Mouse (Mus musculus): ENCODE measurements at regions not wholly inside any gene's neighbourhood (a gene's known extent, or its start where the extent isn't known, plus 50 kb on each side); places are given as distances from the start of the nearest gene placed in this dataset.
"Not testable (repeated sequence)": the region's sequence is repeated elsewhere in the genome, so short reads cannot be mapped to it uniquely, and the experiment has no call there.

GRCm38 (mm10) chr13:25664963-25665606 is 394.8 kb upstream of the Nrsn1 start:
- Histone ChIP-seq H3K27ac (ENCODE audit: insufficient read depth, low read depth, low read length) (no peak overlapping the region), H3K4me1 (ENCODE audit: control insufficient read depth, insufficient read depth, low read length) (no peaks in the 10 kb centered on the region), H3K4me3 (ENCODE audit: insufficient read depth, low read length) (no peak overlapping the region)
- TF ChIP-seq POLR2A (IDR thresholded peaks at IDR 0.05; ENCODE audit: borderline replicate concordance, low read depth, low read length) (no peak), CTCF (IDR thresholded peaks at IDR 0.05; ENCODE audit: low read depth, low read length) (no peak)

GRCm38 (mm10) chr13:25648430-25648786 is 378.1 kb upstream of the Nrsn1 start:
- no peak overlapping the region for H3K4me3 ChIP-seq (ENCODE audit: insufficient read depth, low read length)
- TF ChIP-seq CTCF (IDR thresholded peaks at IDR 0.05; ENCODE audit: low read depth, low read length) = no peak
- TF ChIP-seq POLR2A (IDR thresholded peaks at IDR 0.05; ENCODE audit: borderline replicate concordance, low read depth, low read length) = no peak
- H3K4me1 ChIP-seq (ENCODE audit: control insufficient read depth, insufficient read depth, low read length) = no peaks in the 10 kb centered on the region
- H3K27ac ChIP-seq (ENCODE audit: insufficient read depth, low read depth, low read length) = no peak overlapping the region

GRCm38 (mm10) chr13:25647711-25648429 is 377.6 kb upstream of the Nrsn1 start:
- H3K4me1 ChIP-seq (ENCODE audit: control insufficient read depth, insufficient read depth, low read length) = no peaks in the 10 kb centered on the region
- no peak overlapping the region for H3K27ac ChIP-seq (ENCODE audit: insufficient read depth, low read depth, low read length)
- TF ChIP-seq CTCF (IDR thresholded peaks at IDR 0.05; ENCODE audit: low read depth, low read length) = no peak
- no peak for TF ChIP-seq POLR2A (IDR thresholded peaks at IDR 0.05; ENCODE audit: borderline replicate concordance, low read depth, low read length)
- H3K4me3 ChIP-seq (ENCODE audit: insufficient read depth, low read length) = no peak overlapping the region

GRCm38 (mm10) chr13:25639522-25640291 is 369.4 kb upstream of the Nrsn1 start:
- no peak for TF ChIP-seq POLR2A (IDR thresholded peaks at IDR 0.05; ENCODE audit: borderline replicate concordance, low read depth, low read length)
- TF ChIP-seq CTCF (IDR thresholded peaks at IDR 0.05; ENCODE audit: low read depth, low read length) = no peak
- no peak overlapping the region for H3K4me3 ChIP-seq (ENCODE audit: insufficient read depth, low read length)
- no peaks in the 10 kb centered on the region for H3K4me1 ChIP-seq (ENCODE audit: control insufficient read depth, insufficient read depth, low read length)
- no peak overlapping the region for H3K27ac ChIP-seq (ENCODE audit: insufficient read depth, low read depth, low read length)

GRCm38 (mm10) chr13:25629466-25629865 is 359.2 kb upstream of the Nrsn1 start:
- TF ChIP-seq POLR2A (IDR thresholded peaks at IDR 0.05; ENCODE audit: borderline replicate concordance, low read depth, low read length) (no peak), CTCF (IDR thresholded peaks at IDR 0.05; ENCODE audit: low read depth, low read length) (no peak)

GRCm38 (mm10) chr13:25617578-25617977 is 347.3 kb upstream of the Nrsn1 start:
- Histone ChIP-seq H3K4me3 (ENCODE audit: insufficient read depth, low read length) (no peak overlapping the region), H3K4me1 (ENCODE audit: control insufficient read depth, insufficient read depth, low read length) (no peaks in the 10 kb centered on the region), H3K27ac (ENCODE audit: insufficient read depth, low read depth, low read length) (no peak overlapping the region)
- TF ChIP-seq CTCF (IDR thresholded peaks at IDR 0.05; ENCODE audit: low read depth, low read length) = no peak
- TF ChIP-seq POLR2A (IDR thresholded peaks at IDR 0.05; ENCODE audit: borderline replicate concordance, low read depth, low read length) = no peak

More at GRCm38 (mm10) chr13:25629466-25629865, 359.2 kb upstream of the Nrsn1 start:
- H3K27ac ChIP-seq (ENCODE audit: insufficient read depth, low read depth, low read length) = no peak overlapping the region
- H3K4me3 ChIP-seq (ENCODE audit: insufficient read depth, low read length) = no peak overlapping the region
- no peaks in the 10 kb centered on the region for H3K4me1 ChIP-seq (ENCODE audit: control insufficient read depth, insufficient read depth, low read length)

GRCm38 (mm10) chr13:25611986-25612385 is 341.7 kb upstream of the Nrsn1 start:
- TF ChIP-seq CTCF (IDR thresholded peaks at IDR 0.05; ENCODE audit: low read depth, low read length) (no peak), POLR2A (IDR thresholded peaks at IDR 0.05; ENCODE audit: borderline replicate concordance, low read depth, low read length) (no peak)
- Histone ChIP-seq H3K4me1 (ENCODE audit: control insufficient read depth, insufficient read depth, low read length) (no peaks in the 10 kb centered on the region), H3K27ac (ENCODE audit: insufficient read depth, low read depth, low read length) (no peak overlapping the region), H3K4me3 (ENCODE audit: insufficient read depth, low read length) (no peak overlapping the region)

GRCm38 (mm10) chr13:25609641-25610040 is 339.3 kb upstream of the Nrsn1 start:
- TF ChIP-seq CTCF (IDR thresholded peaks at IDR 0.05; ENCODE audit: low read depth, low read length) (no peak), POLR2A (IDR thresholded peaks at IDR 0.05; ENCODE audit: borderline replicate concordance, low read depth, low read length) (no peak)
- no peak overlapping the region for H3K4me3 ChIP-seq (ENCODE audit: insufficient read depth, low read length)
- no peak overlapping the region for H3K27ac ChIP-seq (ENCODE audit: insufficient read depth, low read depth, low read length)
- no peaks in the 10 kb centered on the region for H3K4me1 ChIP-seq (ENCODE audit: control insufficient read depth, insufficient read depth, low read length)

- TF ChIP-seq POLR2A (IDR thresholded peaks at IDR 0.05; ENCODE audit: borderline replicate concordance, low read depth, low read length) (no peak), CTCF (IDR thresholded peaks at IDR 0.05; ENCODE audit: low read depth, low read length) (no peak)
- no peak overlapping the region for H3K27ac ChIP-seq (ENCODE audit: insufficient read depth, low read depth, low read length)
These were observed 338.9 kb upstream of the Nrsn1 start for GRCm38 (mm10) chr13:25609241-25609640.

GRCm38 (mm10) chr13:25601351-25601750 is 331.0 kb upstream of the Nrsn1 start:
- not testable (repeated sequence) for H3K27ac ChIP-seq (ENCODE audit: insufficient read depth, low read depth, low read length); H3K4me3 ChIP-seq (ENCODE audit: insufficient read depth, low read length); H3K4me1 ChIP-seq (ENCODE audit: control insufficient read depth, insufficient read depth, low read length)

More at GRCm38 (mm10) chr13:25609241-25609640, 338.9 kb upstream of the Nrsn1 start:
- H3K4me3 ChIP-seq (ENCODE audit: insufficient read depth, low read length) = no peak overlapping the region
- no peaks in the 10 kb centered on the region for H3K4me1 ChIP-seq (ENCODE audit: control insufficient read depth, insufficient read depth, low read length)

Data from bone marrow macrophage, adult 2 months (primary cell).